Mouse (Mus musculus) embryo, embryonic 11.5 days (tissue): ENCODE results near the gene Borcs7.
A peak's percentile ranks its signal among the peaks of the same experiment; 100 is the strongest.

Experiments
- DNase-seq: peaks from one replicate; pipeline ENCODE4 v3.0.0-alpha.2; 2012; ENCODE audit warnings: low read depth, low spot score

Gene Borcs7

GRCm38 (mm10) chr19:46689460-46690372 lies at the start of gene Borcs7:
Borcs7 (plus strand) TSS chr19:46689906.
- DNase-seq: peak; percentile 69

- DNase-seq: no peak
Observed at GRCm38 (mm10) chr19:46640780-46641179, 48.9 kb upstream of the Borcs7 start.

GRCm38 (mm10) chr19:46641420-46642085 lies 48.2 kb upstream of the Borcs7 start:
- no peak for DNase-seq

- DNase-seq: no peak
Observed at GRCm38 (mm10) chr19:46642136-46642753, 47.5 kb upstream of the Borcs7 start.

- no peak for DNase-seq
Observed at GRCm38 (mm10) chr19:46643236-46643635, 46.5 kb upstream of the Borcs7 start.

- no peak for DNase-seq
Observed at GRCm38 (mm10) chr19:46644343-46644792, 45.3 kb upstream of the Borcs7 start.

GRCm38 (mm10) chr19:46644793-46645602 lies 44.7 kb upstream of the Borcs7 start:
- DNase-seq: no peak

GRCm38 (mm10) chr19:46646041-46646481 lies 43.6 kb upstream of the Borcs7 start:
- no peak for DNase-seq

GRCm38 (mm10) chr19:46647254-46647653 lies 42.5 kb upstream of the Borcs7 start:
- no peak for DNase-seq

- no peak for DNase-seq
Observed at GRCm38 (mm10) chr19:46647850-46648249, 41.9 kb upstream of the Borcs7 start.

- DNase-seq: no peak
Observed at GRCm38 (mm10) chr19:46648565-46648964, 41.1 kb upstream of the Borcs7 start.

- DNase-seq: no peak
Observed at GRCm38 (mm10) chr19:46653188-46653587, 36.5 kb upstream of the Borcs7 start.

- DNase-seq: no peak
Observed at GRCm38 (mm10) chr19:46653616-46654235, 36.0 kb upstream of the Borcs7 start.

- no peak for DNase-seq
Observed at GRCm38 (mm10) chr19:46655626-46656025, 34.1 kb upstream of the Borcs7 start.

GRCm38 (mm10) chr19:46656151-46656840 lies 33.4 kb upstream of the Borcs7 start:
- no peak for DNase-seq

GRCm38 (mm10) chr19:46657339-46658020 lies 32.2 kb upstream of the Borcs7 start:
- DNase-seq: no peak

- DNase-seq: no peak
Observed at GRCm38 (mm10) chr19:46658348-46658747, 31.4 kb upstream of the Borcs7 start.

- no peak for DNase-seq
Observed at GRCm38 (mm10) chr19:46658851-46659250, 30.9 kb upstream of the Borcs7 start.

GRCm38 (mm10) chr19:46661511-46661910 lies 28.2 kb upstream of the Borcs7 start:
- DNase-seq: no peak

- DNase-seq: no peak
Observed at GRCm38 (mm10) chr19:46662214-46662613, 27.5 kb upstream of the Borcs7 start.
